Mouse (Mus musculus): ENCODE measurements around the gene Rnaseh2b. TPM values are rescaled to one million over a fixed set of nuclear protein-coding genes. Genes with fewer than 3 reads are reported as not detected.

Rnaseh2b gene
- polyA plus RNA-seq, 1 experiment = 15.3 TPM

- no peaks in the 10 kb centered on the region for H3K79me2 ChIP-seq (ENCODE audit: control insufficient read depth, insufficient read depth)
- no peak overlapping the region for H3K4me3 ChIP-seq (ENCODE audit: insufficient read depth, poor library complexity, severe bottlenecking)
- no peak overlapping the region for H3ac ChIP-seq (ENCODE audit: control insufficient read depth, insufficient read length, low read depth)
- no peaks in the 10 kb centered on the region for H3K79me3 ChIP-seq (ENCODE audit: low read depth)
- H3K27me3 ChIP-seq (ENCODE audit: control insufficient read depth, insufficient read depth, insufficient read length) = peaks cover 14% of the 10 kb centered on the region
- H3K36me3 ChIP-seq (ENCODE audit: control insufficient read depth, insufficient read depth) = no peaks in the 10 kb centered on the region
- TF ChIP-seq CEBPB (IDR thresholded peaks at IDR 0.05; ENCODE audit: low read depth) = no peak
- no peak for TF ChIP-seq MYOG (IDR thresholded peaks at IDR 0.05; ENCODE audit: control insufficient read depth, extremely low read depth, insufficient read length)
- TF ChIP-seq MYOD1 (IDR thresholded peaks at IDR 0.05; ENCODE audit: control insufficient read depth, insufficient read length, low read depth) = no peak
- TF ChIP-seq CTCF (IDR thresholded peaks at IDR 0.05; ENCODE audit: control insufficient read depth, insufficient read depth, insufficient read length) = no peak
These were observed 892 bp upstream of the Rnaseh2b start for GRCm38 (mm10) chr14:62291406-62291987.

- Histone ChIP-seq H3ac (ENCODE audit: control insufficient read depth, insufficient read length, low read depth) (no peak overlapping the region), H3K36me3 (ENCODE audit: control insufficient read depth, insufficient read depth) (no peaks in the 10 kb centered on the region), H3K27me3 (ENCODE audit: control insufficient read depth, insufficient read depth, insufficient read length) (peaks cover 14% of the 10 kb centered on the region), H3K79me3 (ENCODE audit: low read depth) (no peaks in the 10 kb centered on the region), H3K79me2 (ENCODE audit: control insufficient read depth, insufficient read depth) (no peaks in the 10 kb centered on the region), H3K4me3 (ENCODE audit: insufficient read depth, poor library complexity, severe bottlenecking) (no peak overlapping the region)
- TF ChIP-seq MYOG (IDR thresholded peaks at IDR 0.05; ENCODE audit: control insufficient read depth, extremely low read depth, insufficient read length) = no peak
- TF ChIP-seq USF1 (IDR thresholded peaks at IDR 0.05; ENCODE audit: low read depth) = no peak
- TF ChIP-seq MYOD1 (IDR thresholded peaks at IDR 0.05; ENCODE audit: control insufficient read depth, insufficient read length, low read depth) = no peak
- no peak for TF ChIP-seq MAX (IDR thresholded peaks at IDR 0.05)
- TF ChIP-seq CTCF (IDR thresholded peaks at IDR 0.05; ENCODE audit: control insufficient read depth, insufficient read depth, insufficient read length) = no peak
- TF ChIP-seq FOSL1 (IDR thresholded peaks at IDR 0.05; ENCODE audit: insufficient read depth, low read length, poor library complexity, severe bottlenecking) = no peak
- TF ChIP-seq CEBPB (IDR thresholded peaks at IDR 0.05; ENCODE audit: low read depth) = no peak
These were observed 262 bp upstream of the Rnaseh2b start for GRCm38 (mm10) chr14:62292166-62292487.

- no peaks in the 10 kb centered on the region for H3K79me3 ChIP-seq (ENCODE audit: low read depth)
- no peaks in the 10 kb centered on the region for H3K36me3 ChIP-seq (ENCODE audit: control insufficient read depth, insufficient read depth)
- H3K79me2 ChIP-seq (ENCODE audit: control insufficient read depth, insufficient read depth) = no peaks in the 10 kb centered on the region
- H3ac ChIP-seq (ENCODE audit: control insufficient read depth, insufficient read length, low read depth) = no peak overlapping the region
- no peak overlapping the region for H3K4me3 ChIP-seq (ENCODE audit: insufficient read depth, poor library complexity, severe bottlenecking)
- TF ChIP-seq CTCF (IDR thresholded peaks at IDR 0.05; ENCODE audit: control insufficient read depth, insufficient read depth, insufficient read length) (no peak), USF1 (IDR thresholded peaks at IDR 0.05; ENCODE audit: low read depth) (no peak), MYOD1 (IDR thresholded peaks at IDR 0.05; ENCODE audit: control insufficient read depth, insufficient read length, low read depth) (no peak), FOSL1 (IDR thresholded peaks at IDR 0.05; ENCODE audit: insufficient read depth, low read length, poor library complexity, severe bottlenecking) (no peak), MYOG (IDR thresholded peaks at IDR 0.05; ENCODE audit: control insufficient read depth, extremely low read depth, insufficient read length) (no peak), CEBPB (IDR thresholded peaks at IDR 0.05; ENCODE audit: low read depth) (no peak), MAX (IDR thresholded peaks at IDR 0.05) (no peak)
- peaks cover under 1% of the 10 kb centered on the region for H3K27me3 ChIP-seq (ENCODE audit: control insufficient read depth, insufficient read depth, insufficient read length)
These were observed 6.4 kb downstream of the Rnaseh2b start for GRCm38 (mm10) chr14:62298808-62299207.

- H3K4me3 ChIP-seq (ENCODE audit: insufficient read depth, poor library complexity, severe bottlenecking) = no peak overlapping the region
- H3K27me3 ChIP-seq (ENCODE audit: control insufficient read depth, insufficient read depth, insufficient read length) = no peaks in the 10 kb centered on the region
- no peaks in the 10 kb centered on the region for H3K79me2 ChIP-seq (ENCODE audit: control insufficient read depth, insufficient read depth)
- H3K79me3 ChIP-seq (ENCODE audit: low read depth) = no peaks in the 10 kb centered on the region
- no peak for TF ChIP-seq CEBPB (IDR thresholded peaks at IDR 0.05; ENCODE audit: low read depth)
- no peak for TF ChIP-seq FOSL1 (IDR thresholded peaks at IDR 0.05; ENCODE audit: insufficient read depth, low read length, poor library complexity, severe bottlenecking)
- no peak for TF ChIP-seq MYOD1 (IDR thresholded peaks at IDR 0.05; ENCODE audit: control insufficient read depth, insufficient read length, low read depth)
- no peak for TF ChIP-seq MYOG (IDR thresholded peaks at IDR 0.05; ENCODE audit: control insufficient read depth, extremely low read depth, insufficient read length)
- no peak for TF ChIP-seq MAX (IDR thresholded peaks at IDR 0.05)
- H3K36me3 ChIP-seq (ENCODE audit: control insufficient read depth, insufficient read depth) = no peaks in the 10 kb centered on the region
- no peak overlapping the region for H3ac ChIP-seq (ENCODE audit: control insufficient read depth, insufficient read length, low read depth)
These were observed 7.6 kb downstream of the Rnaseh2b start for GRCm38 (mm10) chr14:62300031-62300430.

- no peak overlapping the region for H3K4me3 ChIP-seq (ENCODE audit: insufficient read depth, poor library complexity, severe bottlenecking)
- no peak for TF ChIP-seq CEBPB (IDR thresholded peaks at IDR 0.05; ENCODE audit: low read depth)
- no peak for TF ChIP-seq MYOD1 (IDR thresholded peaks at IDR 0.05; ENCODE audit: control insufficient read depth, insufficient read length, low read depth)
- TF ChIP-seq MYOG (IDR thresholded peaks at IDR 0.05; ENCODE audit: control insufficient read depth, extremely low read depth, insufficient read length) = no peak
- TF ChIP-seq USF1 (IDR thresholded peaks at IDR 0.05; ENCODE audit: low read depth) = no peak
- TF ChIP-seq MAX (IDR thresholded peaks at IDR 0.05) = no peak
- no peak for TF ChIP-seq CTCF (IDR thresholded peaks at IDR 0.05; ENCODE audit: control insufficient read depth, insufficient read depth, insufficient read length)
- TF ChIP-seq FOSL1 (IDR thresholded peaks at IDR 0.05; ENCODE audit: insufficient read depth, low read length, poor library complexity, severe bottlenecking) = no peak
These were observed 15.2 kb downstream of the Rnaseh2b start for GRCm38 (mm10) chr14:62307555-62307954.

GRCm38 (mm10) chr14:62309026-62309425, 16.6 kb downstream of the Rnaseh2b start:
- Histone ChIP-seq H3K79me3 (ENCODE audit: low read depth) (no peaks in the 10 kb centered on the region), H3K4me3 (ENCODE audit: insufficient read depth, poor library complexity, severe bottlenecking) (no peak overlapping the region), H3K27me3 (ENCODE audit: control insufficient read depth, insufficient read depth, insufficient read length) (no peaks in the 10 kb centered on the region), H3K36me3 (ENCODE audit: control insufficient read depth, insufficient read depth) (no peaks in the 10 kb centered on the region), H3ac (ENCODE audit: control insufficient read depth, insufficient read length, low read depth) (no peak overlapping the region), H3K79me2 (ENCODE audit: control insufficient read depth, insufficient read depth) (no peaks in the 10 kb centered on the region)
- TF ChIP-seq CTCF (IDR thresholded peaks at IDR 0.05; ENCODE audit: control insufficient read depth, insufficient read depth, insufficient read length) = no peak
- no peak for TF ChIP-seq MYOD1 (IDR thresholded peaks at IDR 0.05; ENCODE audit: control insufficient read depth, insufficient read length, low read depth)
- no peak for TF ChIP-seq USF1 (IDR thresholded peaks at IDR 0.05; ENCODE audit: low read depth)
- no peak for TF ChIP-seq MAX (IDR thresholded peaks at IDR 0.05)
- no peak for TF ChIP-seq MYOG (IDR thresholded peaks at IDR 0.05; ENCODE audit: control insufficient read depth, extremely low read depth, insufficient read length)

More at GRCm38 (mm10) chr14:62307555-62307954, 15.2 kb downstream of the Rnaseh2b start:
- Histone ChIP-seq H3K27me3 (ENCODE audit: control insufficient read depth, insufficient read depth, insufficient read length) (no peaks in the 10 kb centered on the region), H3K79me2 (ENCODE audit: control insufficient read depth, insufficient read depth) (no peaks in the 10 kb centered on the region), H3K79me3 (ENCODE audit: low read depth) (no peaks in the 10 kb centered on the region), H3K36me3 (ENCODE audit: control insufficient read depth, insufficient read depth) (no peaks in the 10 kb centered on the region), H3ac (ENCODE audit: control insufficient read depth, insufficient read length, low read depth) (no peak overlapping the region)

Measured in C2C12 (cell line).